Mouse (Mus musculus) adrenal gland, postnatal 14 days (tissue): ENCODE data around the gene Gimap8. TPM values are rescaled to one million over a fixed set of nuclear protein-coding genes. Genes with fewer than 3 reads are reported as not detected.
A peak's percentile ranks its signal among the peaks of the same experiment; 100 is the strongest.
"Not testable (repeated sequence)": the region's sequence is repeated elsewhere in the genome, so short reads cannot be mapped to it uniquely, and the experiment has no call there.

Source experiments
- DNase-seq: peaks from one replicate; pipeline ENCODE4 v3.0.0; 2021; ENCODE audit warnings: mixed read lengths
- long read RNA-seq, 2 experiments: library from polyadenylated mRNA; stranded (forward); transcript quantifications; one replicate each; pipeline ENCODE4 v2.0.0; 2021
- total RNA-seq: library from RNA; stranded (reverse); gene quantifications from 2 replicates; pipeline ENCODE4 v1.2.3, GENCODE M21; 2021

Gimap8 gene
- total RNA-seq, result 12.1 and 20.4 TPM in 2 replicates
- long read RNA-seq, experiment 1, partial matches to known transcripts, result 0 of 4 reads
- long read RNA-seq, experiment 1, other reads (novel, unspliced or antisense), result 0 of 4 reads
- long read RNA-seq, experiment 2, partial matches to known transcripts, result 0 of 1 reads
- long read RNA-seq, experiment 2, other reads (novel, unspliced or antisense), result 1 of 1 reads

GRCm38 (mm10) chr6:48646995-48647394, at the start of gene Gimap8:
Gimap8 (plus strand) TSS chr6:48647234.
- peak; percentile 67 for DNase-seq

- DNase-seq, result no peak
Measured at GRCm38 (mm10) chr6:48600594-48600993, 46.4 kb upstream of the Gimap8 start.

GRCm38 (mm10) chr6:48601271-48602079, 45.6 kb upstream of the Gimap8 start, which contains the start of gene Zfp775:
Zfp775 (plus strand) TSS chr6:48602063.
- peak; percentile 98 for DNase-seq

GRCm38 (mm10) chr6:48602080-48602741, 44.8 kb upstream of the Gimap8 start:
- DNase-seq, result peak; percentile 59

- DNase-seq, result peak; percentile 66
Measured at GRCm38 (mm10) chr6:48608124-48608523, 38.9 kb upstream of the Gimap8 start.

GRCm38 (mm10) chr6:48609512-48609911, 37.5 kb upstream of the Gimap8 start:
- DNase-seq, result no peak

- DNase-seq, result no peak
Measured at GRCm38 (mm10) chr6:48610657-48611056, 36.4 kb upstream of the Gimap8 start.

GRCm38 (mm10) chr6:48613464-48613863, 33.6 kb upstream of the Gimap8 start:
- DNase-seq, result no peak

GRCm38 (mm10) chr6:48614756-48615155, 32.3 kb upstream of the Gimap8 start:
- DNase-seq, result no peak

GRCm38 (mm10) chr6:48620031-48620430, 27.0 kb upstream of the Gimap8 start:
- no peak for DNase-seq

GRCm38 (mm10) chr6:48622186-48622843, 24.7 kb upstream of the Gimap8 start:
- not testable (repeated sequence) for DNase-seq

GRCm38 (mm10) chr6:48623460-48623859, 23.6 kb upstream of the Gimap8 start:
- DNase-seq, result peak; percentile 78

- DNase-seq, result no peak
Measured at GRCm38 (mm10) chr6:48626464-48626863, 20.6 kb upstream of the Gimap8 start, which contains the start of gene AI854703. AI854703 (plus strand) TSS chr6:48626764.

- peak; percentile 78 for DNase-seq
Measured at GRCm38 (mm10) chr6:48626984-48627383, 20.1 kb upstream of the Gimap8 start.

GRCm38 (mm10) chr6:48627511-48627924, 19.5 kb upstream of the Gimap8 start:
- DNase-seq, result peak; percentile 39

GRCm38 (mm10) chr6:48628377-48628776, 18.7 kb upstream of the Gimap8 start:
- DNase-seq, result no peak

GRCm38 (mm10) chr6:48628808-48629660, 18.0 kb upstream of the Gimap8 start:
- peak; percentile 38 for DNase-seq

- DNase-seq, result no peak
Measured at GRCm38 (mm10) chr6:48629661-48630034, 17.4 kb upstream of the Gimap8 start.

- DNase-seq, result no peak
Measured at GRCm38 (mm10) chr6:48630831-48631230, 16.2 kb upstream of the Gimap8 start.

GRCm38 (mm10) chr6:48635105-48635504, 11.9 kb upstream of the Gimap8 start:
- DNase-seq, result no peak

- DNase-seq, result no peak
Measured at GRCm38 (mm10) chr6:48636515-48636914, 10.5 kb upstream of the Gimap8 start.
